24 mouse cellular contexts compared by ENCODE assay signal in the genomic region with DNA sequence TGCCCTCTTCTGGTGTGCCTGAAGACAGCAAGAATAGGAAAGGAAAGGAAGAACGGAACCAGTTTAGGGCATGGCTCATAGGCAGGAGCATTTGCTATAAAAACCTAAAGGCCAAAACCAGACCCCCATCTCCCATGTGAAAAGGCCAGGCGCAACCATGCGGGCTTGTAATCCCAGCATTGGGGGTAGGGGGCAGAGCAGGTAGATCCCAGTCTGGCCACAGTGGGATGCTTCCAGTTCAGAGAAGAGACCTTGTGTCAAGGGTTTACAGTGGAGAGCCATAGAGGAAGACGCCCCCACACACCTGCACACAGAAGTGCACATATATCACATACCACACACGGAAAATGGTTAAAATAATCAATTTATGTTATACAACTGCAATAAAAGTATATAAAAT. TPM values are rescaled to one million over a fixed set of nuclear protein-coding genes. Genes with fewer than 3 reads are reported as not detected.
DNase-seq lines count a peak whose midpoint lies in the region; ATAC-seq and TF ChIP-seq lines count a peak whose summit lies in the region.
"Had no signal": no experiment of that assay in that cellular context is flagged by ENCODE, and none has a peak within 500 bp of the region (broad histone marks: within the 10 kb centered on the region; RNA-seq: fewer than 3 reads in every experiment).

No protein-coding gene starts in this region.

- no peak overlapping the region for H3K4me2 ChIP-seq in forebrain, embryonic 11.5 days (ENCODE audit: low read depth, low read length, severe bottlenecking)
- H3K4me2 ChIP-seq in forebrain, postnatal 0 days (ENCODE audit: low read depth), result no peak overlapping the region
- H3K4me2 ChIP-seq: embryonic facial prominence, embryonic 13.5 days; hindbrain, embryonic 12.5 days had no signal

- no peaks in the 10 kb centered on the region for H3K4me1 ChIP-seq in forebrain, embryonic 11.5 days (replicated peaks; ENCODE audit: control insufficient read depth, insufficient read depth, low read length)
- no peaks in the 10 kb centered on the region for H3K4me1 ChIP-seq in forebrain, postnatal 0 days (ENCODE audit: insufficient read depth)
- H3K4me1 ChIP-seq: embryonic facial prominence, embryonic 13.5 days; hindbrain, embryonic 12.5 days had no signal

- TF ChIP-seq CTCF in forebrain, postnatal 0 days (IDR thresholded peaks at IDR 0.05; ENCODE audit: low read depth), result no peak

- no peak overlapping the region for H3K4me3 ChIP-seq in forebrain, embryonic 11.5 days (ENCODE audit: low read depth, low read length)
- H3K4me3 ChIP-seq in forebrain, postnatal 0 days (ENCODE audit: low read depth, low read length), result no peak overlapping the region
- H3K4me3 ChIP-seq: embryonic facial prominence, embryonic 13.5 days; hindbrain, embryonic 12.5 days had no signal

- no peak overlapping the region for H3K27ac ChIP-seq in forebrain, embryonic 11.5 days (ENCODE audit: low read depth, low read length)
- H3K27ac ChIP-seq in forebrain, postnatal 0 days (ENCODE audit: low read depth, low read length), result no peak overlapping the region
- H3K27ac ChIP-seq: embryonic facial prominence, embryonic 13.5 days; hindbrain, embryonic 12.5 days had no signal

- no peaks in the 10 kb centered on the region for H3K27me3 ChIP-seq in forebrain, embryonic 11.5 days (ENCODE audit: control insufficient read depth, insufficient read depth, low read length)
- H3K27me3 ChIP-seq in forebrain, postnatal 0 days (ENCODE audit: insufficient read depth, low read length), result no peaks in the 10 kb centered on the region
- H3K27me3 ChIP-seq: embryonic facial prominence, embryonic 13.5 days had no signal

- H3K9ac ChIP-seq in forebrain, embryonic 11.5 days (ENCODE audit: low read length), result no peak overlapping the region
- no peak overlapping the region for H3K9ac ChIP-seq in forebrain, postnatal 0 days
- H3K9ac ChIP-seq: embryonic facial prominence, embryonic 13.5 days; hindbrain, embryonic 12.5 days had no signal

- H3K9me3 ChIP-seq in forebrain, embryonic 11.5 days (ENCODE audit: control insufficient read depth, low read length), result no peaks in the 10 kb centered on the region
- no peaks in the 10 kb centered on the region for H3K9me3 ChIP-seq in forebrain, postnatal 0 days (ENCODE audit: low read length)
- H3K9me3 ChIP-seq: embryonic facial prominence, embryonic 13.5 days; hindbrain, embryonic 12.5 days had no signal

- DNase-seq in forebrain, embryonic 11.5 days (ENCODE audit: low spot score), result peak; percentile 26
- DNase-seq in forebrain, postnatal 0 days, result no peak
- peak; percentile 5 for DNase-seq in kidney, adult 11 months
- DNase-seq in kidney, postnatal 10 days, result no peak
- peak; percentile 33 for DNase-seq in R1 (ENCODE audit: low read depth, low spot score)
- DNase-seq in layer of hippocampus, adult 11-12 months (ENCODE audit: low spot score), result no peak
- DNase-seq: adrenal gland, postnatal 10 days; cerebellum, adult 11 months; cerebellum, adult 8-10 months; cerebellum, postnatal 25 days; gastrocnemius, postnatal 10 days; heart, postnatal 10 days; heart, postnatal 4 days had no signal

- H3K36me3 ChIP-seq in forebrain, embryonic 11.5 days (ENCODE audit: control insufficient read depth, insufficient read depth, low read length), result no peaks in the 10 kb centered on the region
- H3K36me3 ChIP-seq in forebrain, postnatal 0 days (ENCODE audit: insufficient read depth), result no peaks in the 10 kb centered on the region
- H3K36me3 ChIP-seq: embryonic facial prominence, embryonic 13.5 days; hindbrain, embryonic 12.5 days had no signal

- 83% methylated on average over 5 of the region's 5 CpGs for WGBS in forebrain, embryonic 11.5 days
- 94% methylated on average over 5 of the region's 5 CpGs for WGBS in forebrain, postnatal 0 days

- no peak for ATAC-seq in forebrain, embryonic 11.5 days (replicated peaks; ENCODE audit: low FRiP score)
- no peak for ATAC-seq in forebrain, postnatal 0 days
- ATAC-seq in activated CD4-positive, CD25-positive, alpha-beta regulatory T cell, adult 4 months, result no peak
- ATAC-seq: forebrain, embryonic 14.5 days; hindbrain, embryonic 16.5 days; inflammation-experienced regulatory T-cells, adult 6 months; Patski had no signal

RNA-seq across cellular contexts. Expression of gene Erich4, which starts 1.6 kb away (rescaled TPM):
- not detected in 2 replicates for polyA plus RNA-seq in forebrain, embryonic 11.5 days (2014; fragmentation: Nextera tagmentation; extraction: Ambion mirVana)
- not detected in 2 replicates for total RNA-seq in forebrain, postnatal 0 days (2014; rRNA removed)
- not detected in 2 replicates for polyA plus RNA-seq in forebrain, postnatal 0 days (2015; fragmentation: Nextera tagmentation; extraction: Ambion mirVana)
- not detected for polyA plus RNA-seq in activated CD4-positive, CD25-positive, alpha-beta regulatory T cell, adult 4 months (2017; shearing (Covaris generic))
- total RNA-seq: adrenal gland, postnatal 10 days; gastrocnemius, postnatal 10 days; gastrocnemius, postnatal 4 days; heart, postnatal 10 days; heart, postnatal 4 days had no signal
- polyA plus RNA-seq: C2C12; cortical plate, adult 2 months; embryonic facial prominence, embryonic 13.5 days; forebrain, embryonic 14.5 days; heart, embryonic 14.5 days; hindbrain, embryonic 12.5 days; hindbrain, embryonic 16.5 days; inflammation-experienced regulatory T-cells, adult 6 months; Patski had no signal

RNA-seq across cellular contexts. Expression of gene Dmac2, which starts 5.1 kb away (rescaled TPM):
- 22.2 and 23.4 TPM in 2 replicates for polyA plus RNA-seq in forebrain, embryonic 11.5 days (2014; fragmentation: Nextera tagmentation; extraction: Ambion mirVana)
- 35.8 and 45.8 TPM in 2 replicates for total RNA-seq in forebrain, postnatal 0 days (2014; rRNA removed)
- polyA plus RNA-seq in forebrain, postnatal 0 days (2015; fragmentation: Nextera tagmentation; extraction: Ambion mirVana), result 35.0 and 40.6 TPM in 2 replicates
- polyA plus RNA-seq in activated CD4-positive, CD25-positive, alpha-beta regulatory T cell, adult 4 months (2017; shearing (Covaris generic)), result 10 to 100 TPM; 36.4 to 42.7 TPM

RNA-seq across cellular contexts. Expression of gene B3gnt8, which starts 12.4 kb away (rescaled TPM):
- 0.29 and 0.99 TPM in 2 replicates for polyA plus RNA-seq in forebrain, embryonic 11.5 days (2014; fragmentation: Nextera tagmentation; extraction: Ambion mirVana)
- 0.31 and 0.95 TPM in 2 replicates for total RNA-seq in forebrain, postnatal 0 days (2014; rRNA removed)
- 1.0 and 1.3 TPM in 2 replicates for polyA plus RNA-seq in forebrain, postnatal 0 days (2015; fragmentation: Nextera tagmentation; extraction: Ambion mirVana)
- under 1 TPM; 0.21 to 0.79 TPM for polyA plus RNA-seq in activated CD4-positive, CD25-positive, alpha-beta regulatory T cell, adult 4 months (2017; shearing (Covaris generic))

RNA-seq across cellular contexts. Expression of gene Bckdha, which starts 44.7 kb away (rescaled TPM):
- 30.5 and 38.0 TPM in 2 replicates for polyA plus RNA-seq in forebrain, embryonic 11.5 days (2014; fragmentation: Nextera tagmentation; extraction: Ambion mirVana)
- 55.7 and 55.9 TPM in 2 replicates for total RNA-seq in forebrain, postnatal 0 days (2014; rRNA removed)
- 57.1 and 58.3 TPM in 2 replicates for polyA plus RNA-seq in forebrain, postnatal 0 days (2015; fragmentation: Nextera tagmentation; extraction: Ambion mirVana)
- polyA plus RNA-seq in activated CD4-positive, CD25-positive, alpha-beta regulatory T cell, adult 4 months (2017; shearing (Covaris generic)), result 10 to 100 TPM; 15.3 to 15.8 TPM

RNA-seq across cellular contexts. Expression of gene Exosc5, which starts 44.9 kb away (rescaled TPM):
- 52.2 and 56.4 TPM in 2 replicates for polyA plus RNA-seq in forebrain, embryonic 11.5 days (2014; fragmentation: Nextera tagmentation; extraction: Ambion mirVana)
- 22.9 and 24.9 TPM in 2 replicates for total RNA-seq in forebrain, postnatal 0 days (2014; rRNA removed)
- polyA plus RNA-seq in forebrain, postnatal 0 days (2015; fragmentation: Nextera tagmentation; extraction: Ambion mirVana), result 33.9 and 35.2 TPM in 2 replicates
- 100 to 1,000 TPM in 1 of 2 experiments, 10 to 100 TPM in 1; 94.5 to 110 TPM for polyA plus RNA-seq in activated CD4-positive, CD25-positive, alpha-beta regulatory T cell, adult 4 months (2017; shearing (Covaris generic))

Comparison
In these comparisons a context has a peak if more than half of its experiments do, and no peak if none do; other contexts are left out.
1. DNase-seq: peak in forebrain, embryonic 11.5 days (single experiment), kidney, adult 11 months (single experiment) and R1 (single experiment); none in forebrain, postnatal 0 days (single experiment), kidney, postnatal 10 days (single experiment) and layer of hippocampus, adult 11-12 months (single experiment).